Mouse (Mus musculus) small intestine, adult 2 months (tissue): ENCODE measurements at regions not wholly inside any gene's neighbourhood (a gene's known extent, or its start where the extent isn't known, plus 50 kb on each side); places are given as distances from the start of the nearest gene placed in this dataset.

ENCODE experiments used
- H3K27ac ChIP-seq: fragments of 200-500 bp; 2 replicates; pipeline ENCODE4 v1.5.1; 2012; ENCODE audit warnings: low read depth, low read length, control low read depth, inconsistent platforms; ENCODE audit not compliant: insufficient read depth
- H3K27me3 ChIP-seq: fragments of 200-500 bp; 2 replicates; pipeline ENCODE4 v1.6.1; 2012; ENCODE audit warnings: mild to moderate bottlenecking, moderate library complexity, low read length, inconsistent platforms; ENCODE audit not compliant: control insufficient read depth, insufficient read depth
- H3K36me3 ChIP-seq: fragments of 200-500 bp; 2 replicates; pipeline ENCODE4 v1.6.1; 2012; ENCODE audit warnings: mild to moderate bottlenecking, low read length, control low read depth, inconsistent platforms; ENCODE audit not compliant: control insufficient read depth, insufficient read depth
- H3K4me1 ChIP-seq: fragments of 200-500 bp; 2 replicates; pipeline ENCODE4 v1.6.1; 2012; ENCODE audit warnings: low read length, inconsistent platforms, mixed read lengths; ENCODE audit not compliant: control insufficient read depth, insufficient read depth, insufficient read length
- H3K4me3 ChIP-seq: fragments of 200-500 bp; 2 replicates; pipeline ENCODE4 v1.5.1; 2012; ENCODE audit warnings: low read depth, mild to moderate bottlenecking, control low read depth, inconsistent platforms, low read length, moderate library complexity
- CTCF ChIP-seq: fragments of 200-500 bp; IDR thresholded peaks from 2 replicates; pipeline ENCODE4 v1.5.1; 2012; ENCODE audit warnings: low read depth, mild to moderate bottlenecking, control low read depth, inconsistent platforms, low read length, moderate library complexity, mixed read lengths; ENCODE audit not compliant: insufficient replicate concordance, insufficient read length; ENCODE audit errors: extremely low read depth
- POLR2A ChIP-seq: fragments of 200-500 bp; IDR thresholded peaks from 2 replicates; pipeline ENCODE4 v1.6.1; 2012; ENCODE audit warnings: low read depth, mild to moderate bottlenecking, control low read depth, inconsistent platforms, low read length, moderate library complexity
- WGBS: fragments of 180-500 bp; shearing (Covaris S2); methylation state at CpG from one replicate; pipeline ENCODE4 v1.1.7; 2018; 5-methylcytosine and 5-hydroxymethylcytosine counted together

DNA sequence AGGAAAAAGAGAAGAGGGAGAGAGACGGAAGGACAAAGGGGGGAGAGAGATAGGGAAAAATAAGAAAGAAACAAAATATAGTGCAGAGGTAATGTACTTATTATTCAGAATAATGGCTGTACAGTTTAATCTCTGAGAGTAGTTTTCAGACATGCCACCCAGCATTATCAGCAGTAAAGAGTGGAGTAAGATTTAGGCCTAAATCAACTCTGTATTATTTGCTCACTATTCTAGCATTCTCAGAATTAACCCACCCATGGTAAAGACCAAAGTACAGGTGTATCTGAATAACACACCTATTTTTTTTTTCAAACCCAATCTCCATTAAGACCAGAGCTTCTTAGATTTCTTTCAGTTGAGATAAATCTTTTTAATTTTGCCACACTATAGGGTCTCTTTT is 177.7 kb upstream of the Gm11114 start:
- Histone ChIP-seq H3K36me3 (no peaks in the 10 kb centered on the region), H3K27me3 (no peaks in the 10 kb centered on the region)
- 94% methylated on average over 1 of the region's 1 CpGs for WGBS

DNA sequence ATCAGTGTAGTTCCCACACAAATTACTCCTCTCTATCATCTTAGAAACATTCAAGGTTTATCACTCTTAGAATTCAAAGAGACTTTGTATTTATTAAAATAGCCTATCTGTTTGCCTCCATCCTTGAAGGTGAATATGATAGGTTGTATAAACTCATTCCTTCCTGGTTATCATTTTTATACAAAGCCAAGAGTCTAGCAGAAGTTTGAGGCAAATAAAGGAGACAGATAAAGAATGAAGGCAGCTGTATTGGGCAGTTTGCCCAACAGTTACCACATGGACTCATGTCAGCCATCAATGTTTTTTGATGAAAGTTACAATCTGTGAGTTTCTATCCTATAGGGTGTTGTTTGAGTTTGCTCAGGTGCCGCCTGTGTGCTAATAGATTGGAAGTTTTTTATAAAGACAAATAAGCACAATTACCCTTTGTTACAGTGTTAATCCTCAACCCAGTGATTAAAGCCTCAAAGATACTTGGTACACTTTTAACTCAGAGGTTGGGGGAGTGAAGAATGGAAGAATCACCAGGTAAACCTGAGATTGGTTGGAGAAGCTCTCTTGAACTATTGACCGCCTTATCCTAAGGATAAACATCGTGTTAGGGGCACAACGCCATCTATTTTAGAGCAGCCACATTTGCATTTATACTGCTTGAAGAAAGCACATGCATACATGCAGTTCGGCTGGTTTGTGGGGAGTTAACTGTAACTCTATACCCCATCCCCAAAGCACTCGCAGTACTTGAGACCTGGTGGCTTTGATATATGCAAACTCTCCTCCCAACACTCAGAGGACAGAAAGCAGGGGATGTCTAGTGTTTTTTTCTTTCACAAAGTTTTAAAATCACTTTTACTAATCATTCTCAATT is 175.6 kb upstream of the Gm11114 start:
- no peaks in the 10 kb centered on the region for H3K27me3 ChIP-seq
- WGBS, result 53% methylated on average over 6 of the region's 6 CpGs

More for the DNA sequence above, 177.7 kb upstream of the Gm11114 start:
- Histone ChIP-seq H3K4me3 (no peak overlapping the region), H3K27ac (no peak overlapping the region), H3K4me1 (no peaks in the 10 kb centered on the region)
- TF ChIP-seq POLR2A, result no peak
- TF ChIP-seq CTCF, result no peak

DNA sequence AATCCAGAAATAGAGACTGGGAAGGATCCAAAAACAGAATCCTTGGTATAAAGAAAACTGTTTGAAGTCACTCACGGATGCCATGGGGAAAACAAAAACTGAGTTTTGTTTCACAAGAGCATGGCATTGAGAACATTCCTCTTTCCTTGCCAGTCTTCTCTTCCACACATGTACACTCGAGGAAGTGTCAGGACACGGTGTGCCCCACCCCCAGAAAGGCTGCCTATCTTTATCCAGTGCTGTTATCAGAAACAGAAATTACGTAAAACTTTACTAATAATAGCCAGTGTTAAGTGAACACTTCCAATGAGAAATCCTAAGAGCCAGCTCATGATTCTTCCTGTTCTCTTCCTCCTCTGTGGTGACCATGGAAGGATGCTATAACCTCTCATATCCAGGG is 172.7 kb upstream of the Gm11114 start:
- WGBS, result 41% methylated on average over 4 of the region's 4 CpGs
- Histone ChIP-seq H3K27me3 (no peaks in the 10 kb centered on the region), H3K27ac (no peak overlapping the region), H3K4me1 (no peaks in the 10 kb centered on the region), H3K36me3 (no peaks in the 10 kb centered on the region), H3K4me3 (no peak overlapping the region)
- TF ChIP-seq CTCF (no peak), POLR2A (no peak)

More for the DNA sequence above, 175.6 kb upstream of the Gm11114 start:
- Histone ChIP-seq H3K4me1 (no peaks in the 10 kb centered on the region), H3K36me3 (no peaks in the 10 kb centered on the region), H3K27ac (no peak overlapping the region), H3K4me3 (no peak overlapping the region)
- TF ChIP-seq POLR2A, result no peak
- no peak for TF ChIP-seq CTCF

DNA sequence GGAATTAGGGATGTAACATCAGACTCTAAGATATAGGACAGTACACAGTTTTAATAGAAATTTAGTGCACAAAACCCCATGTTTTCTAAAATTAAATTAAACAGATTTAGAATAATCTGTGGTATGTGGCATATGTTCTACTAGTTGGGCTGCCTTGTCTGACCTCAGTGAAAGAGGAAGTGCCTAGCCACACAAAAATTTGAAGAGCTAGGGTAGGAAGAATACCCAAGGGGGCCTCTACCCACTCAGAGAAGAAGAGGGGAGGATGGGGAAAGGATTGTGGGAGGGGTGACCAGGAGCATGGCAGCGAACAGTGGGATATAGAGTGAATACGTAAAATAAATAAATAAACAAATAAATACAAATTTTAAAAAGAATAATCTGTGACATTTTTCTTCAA is 168.2 kb upstream of the Gm11114 start:
- no peaks in the 10 kb centered on the region for H3K4me1 ChIP-seq
- TF ChIP-seq CTCF (no peak), POLR2A (no peak)

DNA sequence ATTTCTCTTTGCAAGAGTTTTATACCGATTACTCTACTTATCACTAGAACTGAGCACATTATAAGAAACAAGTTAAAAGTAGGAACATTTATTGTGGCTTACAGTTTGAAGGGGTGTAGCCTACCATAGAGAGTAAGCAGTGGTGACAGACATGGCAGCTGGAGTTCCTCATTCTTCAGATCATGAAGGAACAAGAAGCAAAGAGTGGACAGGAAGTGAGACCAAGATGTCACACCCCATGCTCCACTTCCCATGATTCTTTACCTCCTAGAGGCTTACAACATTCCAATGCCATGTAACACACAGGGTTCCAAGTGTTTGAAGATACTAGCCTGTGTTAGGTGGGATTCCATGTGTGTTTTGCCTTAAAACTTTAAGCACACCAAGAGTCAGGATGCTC is 146.9 kb upstream of the Gm11114 start:
- Histone ChIP-seq H3K36me3 (no peaks in the 10 kb centered on the region), H3K27ac (no peak overlapping the region), H3K4me1 (peaks cover 2% of the 10 kb centered on the region; the same call in 1 of the 2 replicates), H3K4me3 (no peak overlapping the region), H3K27me3 (no peaks in the 10 kb centered on the region)
- WGBS, result 96% methylated on average over 1 of the region's 1 CpGs
- TF ChIP-seq POLR2A (no peak), CTCF (no peak)

More for the DNA sequence above, 168.2 kb upstream of the Gm11114 start:
- Histone ChIP-seq H3K4me3 (no peak overlapping the region), H3K27me3 (no peaks in the 10 kb centered on the region), H3K27ac (no peak overlapping the region), H3K36me3 (no peaks in the 10 kb centered on the region)
- WGBS, result 89% methylated on average over 2 of the region's 2 CpGs

DNA sequence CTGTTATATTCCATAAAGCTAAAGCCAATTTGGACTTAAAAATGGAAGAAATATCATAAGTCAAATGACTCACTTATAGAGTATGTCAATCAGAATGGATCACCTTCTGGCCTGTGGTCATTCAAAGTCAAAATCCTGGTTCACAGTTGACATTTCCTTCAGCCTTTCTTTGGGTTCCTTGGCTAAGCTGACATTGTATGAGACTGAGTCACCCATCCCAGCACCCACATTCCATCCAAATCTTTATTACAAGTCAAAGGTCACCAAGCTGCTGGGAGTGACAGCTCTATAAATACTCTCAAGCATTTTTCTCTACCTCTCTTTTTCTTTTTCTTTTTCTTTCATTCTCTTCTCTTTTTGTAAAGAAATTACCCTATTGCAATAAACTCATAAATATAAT is 145.3 kb upstream of the Gm11114 start:
- H3K27ac ChIP-seq, result no peak overlapping the region
- H3K36me3 ChIP-seq, result no peaks in the 10 kb centered on the region
- no peak for TF ChIP-seq CTCF
- no peak for TF ChIP-seq POLR2A
- H3K27me3 ChIP-seq, result no peaks in the 10 kb centered on the region
- H3K4me1 ChIP-seq, result peaks cover 2% of the 10 kb centered on the region; the same call in 1 of the 2 replicates
- no peak overlapping the region for H3K4me3 ChIP-seq

DNA sequence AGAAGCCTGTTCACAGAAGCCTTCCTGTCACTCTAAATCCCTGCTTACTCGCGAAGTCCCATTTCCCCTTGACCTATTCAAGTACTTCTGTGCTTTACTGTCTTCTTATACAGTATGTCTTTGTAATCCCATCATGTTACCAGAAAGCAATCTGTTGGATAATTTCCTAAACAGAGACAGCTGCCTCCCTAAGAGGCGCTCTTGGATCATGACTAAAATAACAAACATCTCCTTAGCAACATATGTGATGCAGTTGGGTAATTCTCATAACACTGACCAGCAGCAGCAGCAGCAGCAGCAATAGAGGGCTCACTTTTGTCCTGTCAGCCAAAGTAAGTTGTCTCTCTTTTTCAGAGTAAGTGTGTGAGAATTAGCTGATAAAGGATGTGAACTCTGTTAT is 138.1 kb upstream of the Gm11114 start:
- no peaks in the 10 kb centered on the region for H3K27me3 ChIP-seq
- H3K27ac ChIP-seq, result no peak overlapping the region
- no peaks in the 10 kb centered on the region for H3K36me3 ChIP-seq
- no peaks in the 10 kb centered on the region for H3K4me1 ChIP-seq
- 73% methylated on average over 3 of the region's 3 CpGs for WGBS
- TF ChIP-seq POLR2A (no peak), CTCF (no peak)
- no peak overlapping the region for H3K4me3 ChIP-seq
